Mouse (Mus musculus) hematopoietic multipotent progenitor cell, adult 10-12 weeks (in vitro differentiated cells): ENCODE results near the gene Trappc6a. TPM values are rescaled to one million over a fixed set of nuclear protein-coding genes. Genes with fewer than 3 reads are reported as not detected.

ENCODE experiments used
- polyA plus RNA-seq: library from polyadenylated mRNA; stranded (reverse); fragments of >175 nt; gene quantifications from 2 replicates; pipeline ENCODE4 v1.2.3, GENCODE M21; 2012; ENCODE audit warnings: low replicate concordance

Trappc6a gene
- polyA plus RNA-seq, result 95.1 and 103 TPM in 2 replicates

DNA sequence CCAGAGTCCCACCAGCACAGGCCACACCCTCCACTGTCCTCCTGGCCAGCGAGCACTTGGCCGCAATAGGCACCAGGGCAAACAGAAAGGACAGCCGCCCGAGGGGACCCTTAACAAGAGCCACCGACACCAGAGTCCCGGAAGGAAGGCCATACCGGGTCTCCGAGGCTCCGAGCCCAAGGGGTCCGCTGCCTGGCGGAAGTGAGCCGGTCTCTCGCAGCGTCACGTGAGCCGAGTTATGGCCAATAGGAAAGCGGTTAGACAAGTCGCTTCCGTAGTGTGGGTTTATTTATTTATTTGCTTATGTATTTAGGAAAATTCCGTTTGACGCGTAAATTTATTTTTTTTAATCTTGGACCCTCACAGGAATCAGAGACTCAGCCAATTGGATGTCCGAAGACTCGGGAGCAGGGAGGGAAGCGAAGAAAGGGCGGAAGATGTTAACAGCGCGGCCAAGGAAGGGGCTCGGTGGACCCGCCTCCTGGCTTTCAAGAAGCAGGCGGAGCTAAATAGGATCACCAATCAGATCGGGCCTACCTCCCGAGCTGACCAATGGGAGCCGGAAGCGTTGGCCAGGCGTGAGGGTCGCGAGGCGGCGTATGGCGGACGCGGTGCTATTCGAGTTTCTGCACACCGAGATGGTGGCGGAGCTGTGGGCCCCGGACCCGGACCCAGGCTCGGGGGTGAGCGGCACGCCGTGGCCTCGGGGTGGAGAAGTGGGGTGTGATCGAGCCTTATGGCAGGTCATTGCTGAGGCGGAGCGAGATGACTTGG is at the start of gene Trappc6a, which contains the start of gene Bloc1s3:
Trappc6a (plus strand) TSS at position 246 of the 774 bp plus-strand sequence.
Bloc1s3 (minus strand) TSS at position 218 of the 774 bp plus-strand sequence.

GRCm38 (mm10) chr7:19458591-19459111 is 49.5 kb upstream of the Trappc6a start, which contains the start of gene Mark4:
TSS of gene Mark4 (minus strand) at chr7:19458821.

GRCm38 (mm10) chr7:19462884-19463381 is 45.3 kb upstream of the Trappc6a start, which contains the start of gene Exoc3l2:
TSS of gene Exoc3l2 (plus strand) at chr7:19463331.

GRCm38 (mm10) chr7:19517652-19518365 is 9.6 kb downstream of the Trappc6a start, which contains the start of gene Nkpd1:
TSS of gene Nkpd1 (plus strand) at chr7:19517838.

DNA sequence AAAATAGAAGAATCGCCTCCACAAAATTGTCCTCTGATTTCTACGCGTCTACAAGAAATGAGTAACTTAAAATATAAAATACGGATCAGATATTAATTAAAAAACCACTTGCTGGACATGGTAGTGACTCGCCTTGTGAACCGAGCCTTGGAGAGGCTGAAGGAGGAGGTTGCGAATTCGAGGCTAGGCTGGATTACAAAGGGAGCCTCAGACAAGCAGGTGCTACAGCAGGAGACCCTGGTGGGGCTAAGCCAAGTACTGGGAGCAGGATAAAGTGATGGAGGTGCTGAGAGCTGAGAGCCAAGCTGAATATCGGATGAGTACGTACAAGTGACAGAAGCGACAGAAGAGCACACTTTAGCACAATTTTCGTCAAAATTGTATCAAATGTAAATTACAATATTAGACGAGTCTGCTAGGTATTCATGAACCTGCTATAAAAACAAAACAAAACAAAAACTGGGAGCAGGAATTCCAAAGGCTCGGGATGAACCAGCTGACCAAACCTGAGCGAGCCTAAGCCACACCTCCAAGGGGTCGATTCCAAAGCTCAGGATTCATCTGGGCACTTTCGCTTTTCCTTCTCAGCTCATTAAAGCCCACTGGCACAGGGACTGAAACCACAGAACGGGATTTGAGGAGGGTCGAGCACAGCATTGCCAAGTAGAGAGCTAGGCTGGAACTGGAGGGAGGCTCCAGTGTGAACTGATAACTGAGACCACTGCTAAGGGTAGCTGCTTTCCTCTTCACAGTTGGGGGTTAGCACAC is 54.6 kb downstream of the Trappc6a start, which contains the start of gene Ppp1r37:
Ppp1r37 (minus strand) TSS at position 434 of the 768 bp plus-strand sequence.

Other genes with a start within 250 kb of the Trappc6a start
- 536 and 1,501 TPM in 2 replicates for gene Vasp, start 236.6 kb upstream of the Trappc6a start, polyA plus RNA-seq
- 2.9 and 4.4 TPM in 2 replicates for gene Ppm1n, start 228.3 kb upstream of the Trappc6a start, polyA plus RNA-seq
- 0.56 and 0.73 TPM in 2 replicates for gene Rtn2, start 225.8 kb upstream of the Trappc6a start, polyA plus RNA-seq
- gene Fosb, start 198.3 kb upstream of the Trappc6a start, polyA plus RNA-seq, result 4.3 and 21.6 TPM in 2 replicates
- gene Ercc1, start 163.6 kb upstream of the Trappc6a start, polyA plus RNA-seq, result 62.5 and 86.1 TPM in 2 replicates
- 17.3 and 29.4 TPM in 2 replicates for gene Cd3eap, start 148.9 kb upstream of the Trappc6a start, polyA plus RNA-seq
- gene Ppp1r13l, start 148.6 kb upstream of the Trappc6a start, polyA plus RNA-seq, result 3.5 and 5.2 TPM in 2 replicates
- 45.3 and 46.8 TPM in 2 replicates for gene Ercc2, start 126.4 kb upstream of the Trappc6a start, polyA plus RNA-seq
- gene Klc3, start 104.3 kb upstream of the Trappc6a start, polyA plus RNA-seq, result 4.3 and 9.4 TPM in 2 replicates
- gene Ckm, start 103.6 kb upstream of the Trappc6a start, polyA plus RNA-seq, result 1.1 and 1.4 TPM in 2 replicates
- 42.9 and 128 TPM in 2 replicates for gene Mark4, start 49.6 kb upstream of the Trappc6a start, polyA plus RNA-seq
- 0.49 and 1.7 TPM in 2 replicates for gene Exoc3l2, start 45.1 kb upstream of the Trappc6a start, polyA plus RNA-seq
- 6.4 and 11.8 TPM in 2 replicates for gene Bloc1s3, start within 50 bp of the Trappc6a start, polyA plus RNA-seq
- 0.17 and 0.35 TPM in 2 replicates for gene Nkpd1, start 9.4 kb downstream of the Trappc6a start, polyA plus RNA-seq
- gene Ppp1r37, start 54.7 kb downstream of the Trappc6a start, polyA plus RNA-seq, result 98.9 and 130 TPM in 2 replicates
- gene Zfp296, start 68.9 kb downstream of the Trappc6a start, polyA plus RNA-seq, result 44.9 and 45.6 TPM in 2 replicates
- gene Gemin7, start 69.2 kb downstream of the Trappc6a start, polyA plus RNA-seq, result 63.4 and 92.7 TPM in 2 replicates
- 111 and 288 TPM in 2 replicates for gene Clasrp, start 96.1 kb downstream of the Trappc6a start, polyA plus RNA-seq
- 52.9 and 128 TPM in 2 replicates for gene Relb, start 121.0 kb downstream of the Trappc6a start, polyA plus RNA-seq
- gene Clptm1, start 156.6 kb downstream of the Trappc6a start, polyA plus RNA-seq, result 105 and 205 TPM in 2 replicates
- gene Apoc2, start 169.5 kb downstream of the Trappc6a start, polyA plus RNA-seq, result 1.4 and 6.6 TPM in 2 replicates
- 2.7 TPM in 1 of 2 replicates, not detected in the other for gene Gm44805, start 173.0 kb downstream of the Trappc6a start, polyA plus RNA-seq
- gene Apoc4, start 173.1 kb downstream of the Trappc6a start, polyA plus RNA-seq, result 0.61 TPM in 1 of 2 replicates, not detected in the other
- 0.67 and 8.3 TPM in 2 replicates for gene Apoc1, start 184.3 kb downstream of the Trappc6a start, polyA plus RNA-seq
- 752 and 1,634 TPM in 2 replicates for gene Apoe, start 190.8 kb downstream of the Trappc6a start, polyA plus RNA-seq
- 85.0 and 96.7 TPM in 2 replicates for gene Tomm40, start 207.0 kb downstream of the Trappc6a start, polyA plus RNA-seq
- gene Nectin2, start 242.1 kb downstream of the Trappc6a start, polyA plus RNA-seq, result 1.8 and 3.7 TPM in 2 replicates